Mouse (Mus musculus) hindbrain, embryonic 13.5 days (tissue): ENCODE data around the gene Rnf31. TPM values are rescaled to one million over a fixed set of nuclear protein-coding genes. Genes with fewer than 3 reads are reported as not detected.

Source experiments
- ATAC-seq: fragments of 200-750 bp; cut with Nextera tagmentation; 2 replicates; pipeline ENCODE4 v1.8.0; 2017; ENCODE audit warnings: moderate TSS enrichment; ENCODE audit not compliant: low FRiP score
- H3K27ac ChIP-seq: fragments of 300-500 bp; sonication (generic); 2 replicates; pipeline ENCODE4 v1.5.1; 2015; ENCODE audit warnings: inconsistent platforms, mild to moderate bottlenecking, moderate library complexity
- H3K27me3 ChIP-seq: fragments of 300-500 bp; sonication (generic); 2 replicates; pipeline ENCODE4 v1.6.1; 2015; ENCODE audit warnings: mild to moderate bottlenecking, inconsistent platforms
- H3K36me3 ChIP-seq: fragments of 300-500 bp; sonication (generic); 2 replicates; pipeline ENCODE4 v1.6.1; 2015; ENCODE audit warnings: mild to moderate bottlenecking, inconsistent platforms
- H3K4me1 ChIP-seq: fragments of 300-500 bp; sonication (generic); replicated peaks from 2 replicates; pipeline ENCODE4 v1.6.1; 2015; ENCODE audit warnings: inconsistent platforms
- H3K4me2 ChIP-seq: fragments of 300-500 bp; sonication (generic); 2 replicates; pipeline ENCODE4 v1.6.1; 2015; ENCODE audit warnings: inconsistent platforms, mild to moderate bottlenecking, moderate library complexity
- H3K4me3 ChIP-seq: fragments of 300-500 bp; sonication (generic); 2 replicates; pipeline ENCODE4 v1.5.1; 2015; ENCODE audit warnings: mild to moderate bottlenecking, inconsistent platforms
- H3K9ac ChIP-seq: fragments of 300-500 bp; sonication (generic); 2 replicates; pipeline ENCODE4 v1.6.1; 2015; ENCODE audit warnings: mild to moderate bottlenecking, inconsistent platforms
- H3K9me3 ChIP-seq: fragments of 300-500 bp; sonication (generic); 2 replicates; pipeline ENCODE4 v1.6.1; 2016; ENCODE audit warnings: inconsistent platforms
- WGBS: fragments of 180-500 bp; shearing (Covaris S2); methylation state at CpG from one replicate; pipeline ENCODE4 v1.1.7; 2015; 5-methylcytosine and 5-hydroxymethylcytosine counted together
- polyA plus RNA-seq: library from polyadenylated mRNA; unstranded; fragments of >200 nt; fragmentation: Nextera tagmentation; extraction: Ambion mirVana; gene quantifications from 2 replicates; pipeline ENCODE4 v1.2.1, GENCODE M21; 2015

Gene Rnf31
- polyA plus RNA-seq, result 18.8 and 20.8 TPM in 2 replicates

- WGBS, result under 1% methylated on average over 33 of the region's 33 CpGs
- Histone ChIP-seq H3K9ac (peak within 1 kb of the TSS; percentile 94), H3K27me3 (no peaks in the 10 kb centered on the region), H3K27ac (peak within 1 kb of the TSS; percentile 94), H3K4me3 (peak within 1 kb of the TSS; percentile 96), H3K4me2 (peak within 1 kb of the TSS; percentile 87), H3K9me3 (no peaks in the 10 kb centered on the region), H3K4me1 (peaks cover 42% of the 10 kb centered on the region), H3K36me3 (peaks cover 43% of the 10 kb centered on the region)
- peak; percentile 92 for ATAC-seq
Observed at GRCm38 (mm10) chr14:55591331-55591891, at the start of gene Rnf31. Gene Rnf31, plus strand, starts transcription at chr14:55591708.

- no peak overlapping the region for H3K4me3 ChIP-seq
- no peak overlapping the region for H3K9ac ChIP-seq
- 96% methylated on average over 12 of the region's 12 CpGs for WGBS
- H3K9me3 ChIP-seq, result no peaks in the 10 kb centered on the region
- H3K4me2 ChIP-seq, result no peak overlapping the region
- H3K27me3 ChIP-seq, result peaks cover 7% of the 10 kb centered on the region; the same call in 1 of the 2 replicates
- no peak for ATAC-seq
- H3K4me1 ChIP-seq, result peaks cover 39% of the 10 kb centered on the region
- peaks cover 23% of the 10 kb centered on the region for H3K36me3 ChIP-seq
- H3K27ac ChIP-seq, result no peak overlapping the region
Observed at GRCm38 (mm10) chr14:55542268-55542667, 49.2 kb upstream of the Rnf31 start.

- H3K4me2 ChIP-seq, result no peak overlapping the region
- H3K36me3 ChIP-seq, result peaks cover 42% of the 10 kb centered on the region
- 65% methylated on average over 9 of the region's 9 CpGs for WGBS
- H3K4me1 ChIP-seq, result peaks cover 39% of the 10 kb centered on the region
- no peaks in the 10 kb centered on the region for H3K9me3 ChIP-seq
- H3K4me3 ChIP-seq, result no peak overlapping the region
- no peak overlapping the region for H3K27ac ChIP-seq
- no peak for ATAC-seq
- H3K9ac ChIP-seq, result peak overlapping the region; percentile 46; the same call in 1 of the 2 replicates
- H3K27me3 ChIP-seq, result peaks cover 1% of the 10 kb centered on the region; the same call in 1 of the 2 replicates
Observed at GRCm38 (mm10) chr14:55544334-55544733, 47.2 kb upstream of the Rnf31 start.

GRCm38 (mm10) chr14:55550191-55550590 lies 41.3 kb upstream of the Rnf31 start:
- 86% methylated on average over 6 of the region's 6 CpGs for WGBS
- H3K4me1 ChIP-seq, result no peaks in the 10 kb centered on the region
- no peaks in the 10 kb centered on the region for H3K27me3 ChIP-seq
- H3K4me2 ChIP-seq, result no peak overlapping the region
- no peak overlapping the region for H3K4me3 ChIP-seq
- no peak overlapping the region for H3K9ac ChIP-seq
- H3K36me3 ChIP-seq, result peaks cover 31% of the 10 kb centered on the region
- ATAC-seq, result no peak
- no peak overlapping the region for H3K27ac ChIP-seq
- H3K9me3 ChIP-seq, result no peaks in the 10 kb centered on the region

- peaks cover 26% of the 10 kb centered on the region for H3K36me3 ChIP-seq
- H3K4me3 ChIP-seq, result no peak overlapping the region
- H3K27ac ChIP-seq, result no peak overlapping the region
- ATAC-seq, result no peak
- H3K27me3 ChIP-seq, result no peaks in the 10 kb centered on the region
- no peaks in the 10 kb centered on the region for H3K9me3 ChIP-seq
- no peak overlapping the region for H3K4me2 ChIP-seq
- no peak overlapping the region for H3K9ac ChIP-seq
- H3K4me1 ChIP-seq, result no peaks in the 10 kb centered on the region
- WGBS, result 68% methylated on average over 5 of the region's 5 CpGs
Observed at GRCm38 (mm10) chr14:55551347-55551746, 40.2 kb upstream of the Rnf31 start.

- Histone ChIP-seq H3K4me2 (no peak overlapping the region), H3K36me3 (peaks cover 23% of the 10 kb centered on the region), H3K4me1 (no peaks in the 10 kb centered on the region; the same call in 1 of the 2 replicates), H3K27ac (no peak overlapping the region), H3K27me3 (no peaks in the 10 kb centered on the region), H3K4me3 (no peak overlapping the region), H3K9ac (no peak overlapping the region), H3K9me3 (no peaks in the 10 kb centered on the region)
- 90% methylated on average over 8 of the region's 8 CpGs for WGBS
- ATAC-seq, result no peak
Observed at GRCm38 (mm10) chr14:55551794-55552193, 39.7 kb upstream of the Rnf31 start.

- no peak overlapping the region for H3K4me3 ChIP-seq
- H3K9me3 ChIP-seq, result no peaks in the 10 kb centered on the region
- no peak for ATAC-seq
Observed at GRCm38 (mm10) chr14:55554635-55555034, 36.9 kb upstream of the Rnf31 start.

GRCm38 (mm10) chr14:55555788-55556187 lies 35.7 kb upstream of the Rnf31 start:
- H3K4me2 ChIP-seq, result no peak overlapping the region
- no peak for ATAC-seq
- 83% methylated on average over 3 of the region's 3 CpGs for WGBS
- no peaks in the 10 kb centered on the region for H3K27me3 ChIP-seq
- no peak overlapping the region for H3K9ac ChIP-seq
- no peaks in the 10 kb centered on the region for H3K36me3 ChIP-seq
- no peak overlapping the region for H3K4me3 ChIP-seq
- H3K27ac ChIP-seq, result no peak overlapping the region
- peaks cover 4% of the 10 kb centered on the region for H3K4me1 ChIP-seq
- no peaks in the 10 kb centered on the region for H3K9me3 ChIP-seq

More at GRCm38 (mm10) chr14:55554635-55555034, 36.9 kb upstream of the Rnf31 start:
- peaks cover 4% of the 10 kb centered on the region for H3K4me1 ChIP-seq
- H3K27me3 ChIP-seq, result no peaks in the 10 kb centered on the region
- H3K4me2 ChIP-seq, result no peak overlapping the region
- no peak overlapping the region for H3K27ac ChIP-seq
- H3K9ac ChIP-seq, result no peak overlapping the region
- H3K36me3 ChIP-seq, result 0 out of 2 replicates have a peak, but pooled peaks cover 2% of the 10 kb centered on the region

GRCm38 (mm10) chr14:55557003-55557402 lies 34.5 kb upstream of the Rnf31 start:
- ATAC-seq, result no peak
- Histone ChIP-seq H3K4me1 (peaks cover 15% of the 10 kb centered on the region), H3K27me3 (no peaks in the 10 kb centered on the region), H3K4me2 (no peak overlapping the region), H3K9ac (no peak overlapping the region), H3K27ac (no peak overlapping the region), H3K9me3 (no peaks in the 10 kb centered on the region), H3K36me3 (no peaks in the 10 kb centered on the region), H3K4me3 (no peak overlapping the region)
- 28% methylated on average over 5 of the region's 5 CpGs for WGBS

GRCm38 (mm10) chr14:55557587-55557986 lies 33.9 kb upstream of the Rnf31 start:
- H3K36me3 ChIP-seq, result no peaks in the 10 kb centered on the region
- no peak overlapping the region for H3K4me3 ChIP-seq
- no peaks in the 10 kb centered on the region for H3K9me3 ChIP-seq
- no peak overlapping the region for H3K27ac ChIP-seq
- no peaks in the 10 kb centered on the region for H3K27me3 ChIP-seq
- 93% methylated on average over 3 of the region's 3 CpGs for WGBS
- peaks cover 19% of the 10 kb centered on the region for H3K4me1 ChIP-seq
- no peak overlapping the region; the same call in 1 of the 2 replicates for H3K9ac ChIP-seq
- ATAC-seq, result no peak
- no peak overlapping the region for H3K4me2 ChIP-seq

- H3K27me3 ChIP-seq, result no peaks in the 10 kb centered on the region
- H3K9ac ChIP-seq, result peak overlapping the region; percentile 87; the same call in 1 of the 2 replicates
- H3K4me2 ChIP-seq, result peak overlapping the region; percentile 66
- WGBS, result 59% methylated on average over 6 of the region's 6 CpGs
- H3K4me1 ChIP-seq, result peaks cover 19% of the 10 kb centered on the region
- H3K36me3 ChIP-seq, result peaks cover 9% of the 10 kb centered on the region
- H3K4me3 ChIP-seq, result peak overlapping the region; percentile 64
- no peaks in the 10 kb centered on the region for H3K9me3 ChIP-seq
- no peak overlapping the region for H3K27ac ChIP-seq
- ATAC-seq, result no peak
Observed at GRCm38 (mm10) chr14:55558740-55559448, 32.6 kb upstream of the Rnf31 start.

GRCm38 (mm10) chr14:55559799-55560201 lies 31.7 kb upstream of the Rnf31 start, which contains the start of gene Dcaf11:
Gene Dcaf11, plus strand, starts transcription at chr14:55560006.
- Histone ChIP-seq H3K9ac (peak within 1 kb of the TSS; percentile 87), H3K27me3 (no peaks in the 10 kb centered on the region), H3K27ac (peak within 1 kb of the TSS; percentile 99), H3K36me3 (peaks cover 18% of the 10 kb centered on the region), H3K4me2 (peak within 1 kb of the TSS; percentile 82), H3K9me3 (no peaks in the 10 kb centered on the region), H3K4me3 (peak within 1 kb of the TSS; percentile 64), H3K4me1 (peaks cover 19% of the 10 kb centered on the region)
- WGBS, result 0% methylated on average over 27 of the region's 27 CpGs
- peak; percentile 80 for ATAC-seq
